Mouse (Mus musculus) forebrain, postnatal 0 days (tissue): Measurements from ENCODE around the gene Tmem35b. TPM values are rescaled to one million over a fixed set of nuclear protein-coding genes. Genes with fewer than 3 reads are reported as not detected.
A peak's percentile ranks its signal among the peaks of the same experiment; 100 is the strongest.

Source experiments
- ATAC-seq: fragments of 200-750 bp; cut with Nextera tagmentation; 2 replicates; pipeline ENCODE4 v1.8.0; 2017; ENCODE audit warnings: mild to moderate bottlenecking, moderate library complexity
- DNase-seq: peaks from one replicate; pipeline ENCODE4 v3.0.0-alpha.2; 2015
- H3K27ac ChIP-seq: fragments of 300-500 bp; sonication (generic); 2 replicates; pipeline ENCODE4 v1.5.1; 2014; ENCODE audit warnings: low read depth, mild to moderate bottlenecking, antibody characterized with exemption, low read length, moderate library complexity, mixed read lengths
- H3K27me3 ChIP-seq: fragments of 300-500 bp; sonication (generic); 2 replicates; pipeline ENCODE4 v1.6.1; 2014; ENCODE audit warnings: mild to moderate bottlenecking, low read length, mixed read lengths; ENCODE audit not compliant: insufficient read depth
- H3K36me3 ChIP-seq: fragments of 300-500 bp; sonication (generic); 2 replicates; pipeline ENCODE4 v1.6.1; 2014; ENCODE audit warnings: mild to moderate bottlenecking, moderate library complexity; ENCODE audit not compliant: insufficient read depth
- H3K4me1 ChIP-seq: fragments of 300-500 bp; sonication (generic); 2 replicates; pipeline ENCODE4 v1.6.1; 2014; ENCODE audit warnings: antibody characterized with exemption; ENCODE audit not compliant: insufficient read depth
- H3K4me2 ChIP-seq: fragments of 300-500 bp; sonication (generic); 2 replicates; pipeline ENCODE4 v1.6.1; 2014; ENCODE audit warnings: low read depth, mild to moderate bottlenecking, moderate library complexity
- H3K4me3 ChIP-seq: fragments of 300-500 bp; sonication (generic); 2 replicates; pipeline ENCODE4 v1.5.1; 2014; ENCODE audit warnings: low read depth, low read length, mixed read lengths
- H3K9ac ChIP-seq: fragments of 300-500 bp; sonication (generic); 2 replicates; pipeline ENCODE4 v1.6.1; 2014; ENCODE audit warnings: mild to moderate bottlenecking
- H3K9me3 ChIP-seq: fragments of 300-500 bp; sonication (generic); 2 replicates; pipeline ENCODE4 v1.6.1; 2016; ENCODE audit warnings: low read length
- CTCF ChIP-seq: sonication (generic); IDR thresholded peaks from 2 replicates; pipeline ENCODE4 v1.5.1; 2016; ENCODE audit warnings: antibody characterized with exemption, control low read depth, low read depth
- WGBS: fragments of 180-500 bp; shearing (Covaris S2); extraction: QIAGEN DNeasy Blood & Tissue Kit; methylation state at CpG from one replicate; pipeline ENCODE4 v1.1.7; 2014; 5-methylcytosine and 5-hydroxymethylcytosine counted together
- polyA plus RNA-seq: library from polyadenylated mRNA; unstranded; fragments of >200 nt; fragmentation: Nextera tagmentation; extraction: Ambion mirVana; gene quantifications from 2 replicates; pipeline ENCODE4 v1.2.1, GENCODE M21; 2015
- total RNA-seq: library from RNA; depleted of rRNA; stranded (reverse); fragments of >200 nt; gene quantifications from 2 replicates; pipeline ENCODE4 v1.2.3, GENCODE M21; 2014

Tmem35b gene
- total and polyA plus RNA-seq, 2 experiments from 2014 or later, result 6.0 to 10.8 TPM

DNA sequence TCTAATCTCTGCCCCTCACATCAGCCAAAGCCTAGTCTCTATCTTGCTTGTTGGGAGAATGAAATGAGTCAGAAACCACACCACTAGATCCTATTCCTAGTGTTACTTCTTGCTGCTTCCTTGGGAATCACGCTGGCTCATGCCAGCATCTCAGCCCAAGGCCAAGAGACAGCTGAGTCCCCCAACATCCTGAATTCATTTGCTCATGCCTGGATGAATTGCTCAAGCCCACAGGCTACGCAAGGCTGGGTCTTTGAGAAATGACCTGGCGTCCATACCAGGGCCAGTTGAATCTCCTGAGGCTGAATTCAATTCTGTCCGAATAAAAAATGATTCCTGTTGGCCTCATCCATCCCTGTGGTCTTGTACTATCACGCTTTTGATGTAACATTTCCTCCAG lies 14.1 kb downstream of the Tmem35b start:
- WGBS, result 83% methylated on average over 5 of the region's 5 CpGs

GRCm38 (mm10) chr4:127138486-127138885 lies 15.0 kb downstream of the Tmem35b start:
- H3K9me3 ChIP-seq, result no peaks in the 10 kb centered on the region
- DNase-seq (no peak), ATAC-seq (no peak)
- H3K36me3 ChIP-seq, result no peaks in the 10 kb centered on the region
- no peak for TF ChIP-seq CTCF
- WGBS, result 21% methylated on average over 6 of the region's 6 CpGs
- H3K27ac ChIP-seq, result no peak overlapping the region
- H3K4me2 ChIP-seq, result no peak overlapping the region
- no peak overlapping the region for H3K9ac ChIP-seq
- no peaks in the 10 kb centered on the region for H3K4me1 ChIP-seq
- no peak overlapping the region for H3K4me3 ChIP-seq
- H3K27me3 ChIP-seq, result no peaks in the 10 kb centered on the region

More for the DNA sequence above, 14.1 kb downstream of the Tmem35b start:
- ATAC-seq, result no peak
- no peak for TF ChIP-seq CTCF
- H3K9me3 ChIP-seq, result no peaks in the 10 kb centered on the region
- H3K9ac ChIP-seq, result no peak overlapping the region
- H3K4me2 ChIP-seq, result no peak overlapping the region
- DNase-seq, result no peak
- no peak overlapping the region for H3K27ac ChIP-seq
- H3K4me1 ChIP-seq, result no peaks in the 10 kb centered on the region
- no peaks in the 10 kb centered on the region for H3K36me3 ChIP-seq
- no peak overlapping the region for H3K4me3 ChIP-seq
- H3K27me3 ChIP-seq, result no peaks in the 10 kb centered on the region

- ATAC-seq (no peak), DNase-seq (no peak)
- no peaks in the 10 kb centered on the region for H3K27me3 ChIP-seq
- H3K27ac ChIP-seq, result no peak overlapping the region
- no peaks in the 10 kb centered on the region for H3K36me3 ChIP-seq
- no peak overlapping the region for H3K9ac ChIP-seq
- no peaks in the 10 kb centered on the region for H3K4me1 ChIP-seq
- no peak overlapping the region for H3K4me3 ChIP-seq
- WGBS, result 82% methylated on average over 13 of the region's 13 CpGs
- no peaks in the 10 kb centered on the region for H3K9me3 ChIP-seq
- TF ChIP-seq CTCF, result no peak
- H3K4me2 ChIP-seq, result no peak overlapping the region
Observed at GRCm38 (mm10) chr4:127150031-127150430, 26.5 kb downstream of the Tmem35b start.

GRCm38 (mm10) chr4:127153345-127153744 lies 29.9 kb downstream of the Tmem35b start:
- H3K27me3 ChIP-seq, result no peaks in the 10 kb centered on the region
- DNase-seq (no peak), ATAC-seq (no peak)
- no peak overlapping the region for H3K27ac ChIP-seq
- no peaks in the 10 kb centered on the region for H3K9me3 ChIP-seq
- no peak overlapping the region for H3K4me2 ChIP-seq
- TF ChIP-seq CTCF, result no peak
- H3K36me3 ChIP-seq, result no peaks in the 10 kb centered on the region
- H3K4me1 ChIP-seq, result no peaks in the 10 kb centered on the region
- WGBS, result 31% methylated on average over 1 of the region's 1 CpGs
- H3K4me3 ChIP-seq, result no peak overlapping the region
- no peak overlapping the region for H3K9ac ChIP-seq

- Histone ChIP-seq H3K4me2 (no peak overlapping the region), H3K9ac (no peak overlapping the region), H3K27me3 (no peaks in the 10 kb centered on the region), H3K27ac (no peak overlapping the region), H3K4me3 (no peak overlapping the region), H3K9me3 (no peaks in the 10 kb centered on the region), H3K4me1 (no peaks in the 10 kb centered on the region), H3K36me3 (no peaks in the 10 kb centered on the region)
- TF ChIP-seq CTCF, result peak; percentile 30; the same call in 1 of the 2 replicates
- no peak for ATAC-seq
- WGBS, result 59% methylated on average over 5 of the region's 5 CpGs
- no peak for DNase-seq
Observed at GRCm38 (mm10) chr4:127155757-127156156, 32.3 kb downstream of the Tmem35b start.

GRCm38 (mm10) chr4:127157746-127158145 lies 34.3 kb downstream of the Tmem35b start:
- DNase-seq, result no peak
- H3K27ac ChIP-seq, result no peak overlapping the region
- H3K4me1 ChIP-seq, result no peaks in the 10 kb centered on the region
- H3K9ac ChIP-seq, result no peak overlapping the region
- no peak overlapping the region for H3K4me2 ChIP-seq
- TF ChIP-seq CTCF, result no peak
- WGBS, result 89% methylated on average over 4 of the region's 4 CpGs
- H3K4me3 ChIP-seq, result no peak overlapping the region
- H3K27me3 ChIP-seq, result no peaks in the 10 kb centered on the region
- no peaks in the 10 kb centered on the region for H3K9me3 ChIP-seq
- H3K36me3 ChIP-seq, result no peaks in the 10 kb centered on the region
- ATAC-seq, result no peak

GRCm38 (mm10) chr4:127163926-127164325 lies 40.4 kb downstream of the Tmem35b start:
- TF ChIP-seq CTCF, result no peak
- Histone ChIP-seq H3K4me2 (no peak overlapping the region), H3K27ac (no peak overlapping the region), H3K27me3 (no peaks in the 10 kb centered on the region), H3K9ac (no peak overlapping the region), H3K9me3 (no peaks in the 10 kb centered on the region), H3K4me1 (no peaks in the 10 kb centered on the region), H3K4me3 (no peak overlapping the region), H3K36me3 (no peaks in the 10 kb centered on the region)
- DNase-seq (no peak), ATAC-seq (no peak)
- 75% methylated on average over 8 of the region's 8 CpGs for WGBS

- Histone ChIP-seq H3K4me2 (no peak overlapping the region), H3K27ac (no peak overlapping the region), H3K9ac (no peak overlapping the region), H3K4me1 (peaks cover 14% of the 10 kb centered on the region; the same call in 1 of the 2 replicates), H3K27me3 (no peaks in the 10 kb centered on the region), H3K36me3 (no peaks in the 10 kb centered on the region), H3K4me3 (no peak overlapping the region), H3K9me3 (no peaks in the 10 kb centered on the region)
- DNase-seq (no peak), ATAC-seq (no peak)
- no peak for TF ChIP-seq CTCF
- WGBS, result 73% methylated on average over 5 of the region's 5 CpGs
Observed at GRCm38 (mm10) chr4:127167096-127167495, 43.6 kb downstream of the Tmem35b start.
